Mouse (Mus musculus) hindbrain, embryonic 10.5 days (tissue): ENCODE measurements at regions not wholly inside any gene's neighbourhood (a gene's known extent, or its start where the extent isn't known, plus 50 kb on each side); places are given as distances from the start of the nearest gene placed in this dataset.

Experiments
- DNase-seq: peaks from one replicate; pipeline ENCODE4 v3.0.0-alpha.2; 2017; ENCODE audit warnings: low spot score
- H3K27ac ChIP-seq: fragments of 300-500 bp; sonication (generic); 2 replicates; pipeline ENCODE4 v1.5.1; 2016; ENCODE audit warnings: mild to moderate bottlenecking, moderate library complexity
- H3K27me3 ChIP-seq: fragments of 300-500 bp; sonication (generic); 2 replicates; pipeline ENCODE4 v1.6.1; 2016; ENCODE audit warnings: mild to moderate bottlenecking; ENCODE audit not compliant: poor library complexity, insufficient read depth, severe bottlenecking
- H3K36me3 ChIP-seq: fragments of 300-500 bp; sonication (generic); 2 replicates; pipeline ENCODE4 v1.6.1; 2016; ENCODE audit warnings: mild to moderate bottlenecking, moderate library complexity
- H3K4me1 ChIP-seq: fragments of 300-500 bp; sonication (generic); replicated peaks from 2 replicates; pipeline ENCODE4 v1.6.1; 2016; ENCODE audit warnings: mild to moderate bottlenecking
- H3K4me3 ChIP-seq: fragments of 300-500 bp; sonication (generic); 2 replicates; pipeline ENCODE4 v1.5.1; 2016; ENCODE audit warnings: mild to moderate bottlenecking, moderate library complexity
- H3K9me3 ChIP-seq: fragments of 300-500 bp; sonication (generic); 2 replicates; pipeline ENCODE4 v1.6.1; 2016; ENCODE audit warnings: mild to moderate bottlenecking, moderate library complexity
- WGBS: fragments of 180-500 bp; shearing (Covaris S2); methylation state at CpG from one replicate; pipeline ENCODE4 v1.1.7; 2016; 5-methylcytosine and 5-hydroxymethylcytosine counted together

DNA sequence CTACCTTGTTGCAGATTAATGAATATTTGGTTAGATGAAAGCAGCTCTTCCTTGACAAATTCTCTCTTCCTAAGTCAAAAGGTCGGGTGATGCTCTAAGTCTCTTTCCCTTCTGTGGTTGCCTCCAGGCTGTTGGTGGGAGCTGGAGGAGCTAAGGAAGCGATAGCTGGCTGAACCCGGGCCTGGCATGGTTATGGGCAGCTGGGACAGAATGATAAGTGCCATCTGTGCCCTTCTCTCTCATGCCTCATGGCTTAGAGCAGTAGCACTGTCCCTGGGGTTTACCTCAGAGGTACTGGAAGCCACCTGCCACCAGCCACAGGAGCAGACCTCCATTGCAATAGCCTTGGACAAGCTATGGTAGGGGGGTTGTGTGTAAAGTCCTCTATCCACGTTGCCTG is 228.8 kb upstream of the Gjb5 start:
- 0 out of 2 replicates have a peak, but pooled peaks cover under 1% of the 10 kb centered on the region for H3K4me1 ChIP-seq
- no peak for DNase-seq
- H3K27me3 ChIP-seq, result no peaks in the 10 kb centered on the region
- H3K36me3 ChIP-seq, result no peaks in the 10 kb centered on the region
- H3K9me3 ChIP-seq, result no peaks in the 10 kb centered on the region
- no peak overlapping the region for H3K4me3 ChIP-seq
- WGBS, result 76% methylated on average over 4 of the region's 4 CpGs
- H3K27ac ChIP-seq, result no peak overlapping the region

GRCm38 (mm10) chr4:127576521-127576920 is 218.5 kb upstream of the Gjb5 start:
- Histone ChIP-seq H3K9me3 (0 out of 2 replicates have a peak, but pooled peaks cover 5% of the 10 kb centered on the region), H3K4me3 (no peak overlapping the region), H3K4me1 (no peaks in the 10 kb centered on the region), H3K36me3 (no peaks in the 10 kb centered on the region), H3K27ac (no peak overlapping the region), H3K27me3 (no peaks in the 10 kb centered on the region)
- 93% methylated on average over 3 of the region's 3 CpGs for WGBS
- DNase-seq, result no peak

DNA sequence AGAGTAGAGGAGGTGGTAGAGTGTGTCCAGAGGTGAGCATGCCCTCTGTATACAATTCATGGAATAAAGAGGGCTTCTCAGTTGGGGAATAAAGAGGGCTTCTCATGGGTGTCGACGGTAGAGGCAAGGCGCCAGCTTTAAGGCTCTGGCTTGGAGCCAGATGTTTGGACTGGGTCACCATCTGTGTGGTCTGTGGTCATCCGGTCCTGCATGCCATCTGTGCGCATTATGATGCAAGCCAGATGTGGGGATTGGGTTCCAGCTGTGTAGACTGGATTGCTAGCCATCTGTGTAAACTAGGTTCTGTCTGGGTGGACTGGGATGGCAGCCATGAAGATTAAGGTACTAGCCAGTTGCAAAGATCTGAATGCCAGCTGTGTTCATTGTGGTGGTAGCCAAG is 204.6 kb upstream of the Gjb5 start:
- H3K9me3 ChIP-seq, result no peaks in the 10 kb centered on the region
- no peaks in the 10 kb centered on the region for H3K27me3 ChIP-seq
- 0 out of 2 replicates have a peak, but pooled peaks cover 4% of the 10 kb centered on the region for H3K4me1 ChIP-seq
- peak; percentile 8 for DNase-seq
- no peaks in the 10 kb centered on the region for H3K36me3 ChIP-seq
- H3K4me3 ChIP-seq, result no peak overlapping the region
- no peak overlapping the region for H3K27ac ChIP-seq
- 80% methylated on average over 5 of the region's 5 CpGs for WGBS

GRCm38 (mm10) chr4:127558572-127558971 is 200.6 kb upstream of the Gjb5 start:
- no peaks in the 10 kb centered on the region for H3K9me3 ChIP-seq
- 0 out of 2 replicates have a peak, but pooled peaks cover 4% of the 10 kb centered on the region for H3K4me1 ChIP-seq
- no peak overlapping the region for H3K27ac ChIP-seq
- H3K4me3 ChIP-seq, result no peak overlapping the region
- 65% methylated on average over 7 of the region's 7 CpGs for WGBS
- DNase-seq, result peak; percentile 18
- H3K27me3 ChIP-seq, result no peaks in the 10 kb centered on the region
- H3K36me3 ChIP-seq, result no peaks in the 10 kb centered on the region

GRCm38 (mm10) chr4:127552456-127553225 is 194.7 kb upstream of the Gjb5 start:
- no peak overlapping the region for H3K4me3 ChIP-seq
- H3K9me3 ChIP-seq, result no peaks in the 10 kb centered on the region
- no peaks in the 10 kb centered on the region; the same call in 1 of the 2 replicates for H3K4me1 ChIP-seq
- DNase-seq, result no peak
- 87% methylated on average over 12 of the region's 12 CpGs for WGBS
- H3K27ac ChIP-seq, result no peak overlapping the region
- no peaks in the 10 kb centered on the region for H3K36me3 ChIP-seq
- H3K27me3 ChIP-seq, result no peaks in the 10 kb centered on the region

DNA sequence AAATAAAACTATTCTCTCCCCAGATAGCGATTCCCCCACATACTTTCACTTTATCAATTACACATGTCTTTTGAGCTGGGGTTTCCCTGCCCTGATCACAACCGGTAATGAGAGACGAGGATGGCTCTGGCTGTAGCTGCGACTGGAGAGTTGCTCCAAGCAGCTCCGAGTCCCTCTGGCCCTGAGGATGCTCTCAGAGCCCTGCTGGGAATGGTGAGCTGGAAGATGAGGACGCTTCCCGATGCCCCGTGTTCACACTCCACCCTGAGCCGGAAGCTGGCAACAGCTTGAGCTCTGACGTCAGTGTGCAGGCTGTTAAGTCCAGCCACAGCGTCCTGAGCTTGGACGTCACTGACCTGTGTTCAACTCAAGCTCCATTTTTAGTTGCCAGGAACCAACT is 191.6 kb upstream of the Gjb5 start:
- Histone ChIP-seq H3K27ac (0 out of 2 replicates have a peak overlapping the region, but pooled peaks have one; percentile 41), H3K4me3 (no peak overlapping the region), H3K36me3 (no peaks in the 10 kb centered on the region), H3K27me3 (no peaks in the 10 kb centered on the region), H3K4me1 (no peaks in the 10 kb centered on the region; the same call in 1 of the 2 replicates), H3K9me3 (no peaks in the 10 kb centered on the region)
- WGBS, result 54% methylated on average over 12 of the region's 12 CpGs
- peak; percentile 25 for DNase-seq

- H3K27me3 ChIP-seq, result no peaks in the 10 kb centered on the region
- 68% methylated on average over 6 of the region's 6 CpGs for WGBS
- no peaks in the 10 kb centered on the region for H3K9me3 ChIP-seq
- DNase-seq, result peak; percentile 6
- H3K36me3 ChIP-seq, result no peaks in the 10 kb centered on the region
- H3K4me1 ChIP-seq, result no peaks in the 10 kb centered on the region; the same call in 1 of the 2 replicates
- H3K4me3 ChIP-seq, result no peak overlapping the region
- H3K27ac ChIP-seq, result 0 out of 2 replicates have a peak overlapping the region, but pooled peaks have one; percentile 41
Measured at GRCm38 (mm10) chr4:127549018-127549417, 191.0 kb upstream of the Gjb5 start.

GRCm38 (mm10) chr4:127545106-127545505 is 187.1 kb upstream of the Gjb5 start:
- no peaks in the 10 kb centered on the region for H3K36me3 ChIP-seq
- no peaks in the 10 kb centered on the region for H3K9me3 ChIP-seq
- no peaks in the 10 kb centered on the region; the same call in 1 of the 2 replicates for H3K4me1 ChIP-seq
- DNase-seq, result no peak
- 94% methylated on average over 6 of the region's 6 CpGs for WGBS
- H3K27me3 ChIP-seq, result no peaks in the 10 kb centered on the region
- no peak overlapping the region for H3K27ac ChIP-seq
- H3K4me3 ChIP-seq, result no peak overlapping the region

DNA sequence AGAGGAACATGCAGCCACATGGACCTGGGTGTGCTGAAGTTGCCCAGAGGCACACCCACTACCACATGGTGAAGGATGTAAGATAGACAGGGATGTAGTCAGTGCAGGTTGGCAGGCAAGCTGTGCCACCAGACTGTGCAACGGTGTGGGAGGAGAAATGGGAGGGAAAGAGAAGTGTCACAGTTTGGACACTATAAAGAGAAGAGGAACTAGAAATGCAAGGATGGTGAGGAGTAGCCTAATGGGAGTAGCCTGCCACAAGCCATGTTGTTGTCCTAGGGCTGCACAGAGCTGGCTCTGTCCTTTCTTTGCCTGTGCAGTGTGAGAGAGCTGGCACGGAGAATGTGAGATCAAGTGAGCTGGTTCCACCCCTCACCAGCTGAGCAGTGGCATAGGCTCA is 185.3 kb upstream of the Gjb5 start:
- H3K36me3 ChIP-seq, result no peaks in the 10 kb centered on the region
- no peak overlapping the region for H3K4me3 ChIP-seq
- no peaks in the 10 kb centered on the region for H3K27me3 ChIP-seq
- H3K27ac ChIP-seq, result no peak overlapping the region
- WGBS, result 87% methylated on average over 2 of the region's 2 CpGs
- no peaks in the 10 kb centered on the region for H3K9me3 ChIP-seq
- no peak for DNase-seq
- no peaks in the 10 kb centered on the region for H3K4me1 ChIP-seq

DNA sequence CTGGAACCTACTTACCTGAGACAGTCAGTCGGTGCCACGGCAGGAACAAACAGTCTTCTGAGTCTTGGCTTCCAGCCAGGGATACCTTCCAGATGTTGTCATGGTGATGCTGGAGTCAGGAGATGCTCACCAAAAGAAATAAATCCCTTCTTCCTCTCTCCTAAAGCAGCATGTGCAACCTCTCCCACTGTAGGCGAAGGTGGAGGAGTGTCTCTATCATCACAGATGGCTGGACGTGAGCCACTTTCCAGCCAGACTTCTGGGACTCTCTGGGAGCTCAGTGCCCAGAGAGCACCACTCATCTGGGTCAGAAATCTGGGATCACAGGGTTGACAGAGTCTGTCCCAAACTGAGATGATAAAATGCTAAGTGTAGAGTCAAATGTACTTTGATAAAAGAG is 184.8 kb upstream of the Gjb5 start:
- 89% methylated on average over 4 of the region's 4 CpGs for WGBS
- H3K4me3 ChIP-seq, result no peak overlapping the region
- DNase-seq, result no peak
- no peaks in the 10 kb centered on the region for H3K9me3 ChIP-seq
- no peaks in the 10 kb centered on the region for H3K4me1 ChIP-seq
- H3K36me3 ChIP-seq, result no peaks in the 10 kb centered on the region
- H3K27ac ChIP-seq, result no peak overlapping the region
- no peaks in the 10 kb centered on the region for H3K27me3 ChIP-seq

GRCm38 (mm10) chr4:127536952-127537351 is 179.0 kb upstream of the Gjb5 start:
- DNase-seq, result peak; percentile 17
- WGBS, result 48% methylated on average over 5 of the region's 5 CpGs
- H3K27me3 ChIP-seq, result no peaks in the 10 kb centered on the region
- H3K27ac ChIP-seq, result no peak overlapping the region
- no peak overlapping the region for H3K4me3 ChIP-seq
- H3K4me1 ChIP-seq, result no peaks in the 10 kb centered on the region
- H3K36me3 ChIP-seq, result no peaks in the 10 kb centered on the region
- no peaks in the 10 kb centered on the region for H3K9me3 ChIP-seq

DNA sequence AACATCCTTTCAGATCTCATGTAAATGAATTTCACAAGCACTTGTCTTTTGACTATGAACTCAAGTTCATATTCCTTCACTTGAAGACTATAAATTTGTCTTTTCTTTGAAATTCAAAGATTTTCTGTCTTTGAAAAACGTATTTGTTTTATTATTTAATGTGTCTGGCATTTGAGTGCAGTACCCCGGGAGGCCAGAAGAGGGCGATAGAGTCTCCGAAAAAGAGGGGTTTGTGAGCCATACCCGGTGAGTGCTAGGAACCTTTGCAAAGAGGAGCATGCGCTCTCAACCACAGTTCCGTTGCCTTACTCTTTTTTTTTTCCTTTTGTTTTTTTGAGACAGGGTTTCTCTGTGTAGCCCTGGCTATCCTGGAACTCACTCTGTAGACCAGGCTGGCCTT is 177.6 kb upstream of the Gjb5 start:
- no peaks in the 10 kb centered on the region for H3K36me3 ChIP-seq
- no peaks in the 10 kb centered on the region for H3K4me1 ChIP-seq
- no peak overlapping the region for H3K27ac ChIP-seq
- no peak for DNase-seq
- WGBS, result 79% methylated on average over 7 of the region's 7 CpGs
- no peaks in the 10 kb centered on the region for H3K27me3 ChIP-seq
- no peaks in the 10 kb centered on the region for H3K9me3 ChIP-seq
- H3K4me3 ChIP-seq, result no peak overlapping the region

DNA sequence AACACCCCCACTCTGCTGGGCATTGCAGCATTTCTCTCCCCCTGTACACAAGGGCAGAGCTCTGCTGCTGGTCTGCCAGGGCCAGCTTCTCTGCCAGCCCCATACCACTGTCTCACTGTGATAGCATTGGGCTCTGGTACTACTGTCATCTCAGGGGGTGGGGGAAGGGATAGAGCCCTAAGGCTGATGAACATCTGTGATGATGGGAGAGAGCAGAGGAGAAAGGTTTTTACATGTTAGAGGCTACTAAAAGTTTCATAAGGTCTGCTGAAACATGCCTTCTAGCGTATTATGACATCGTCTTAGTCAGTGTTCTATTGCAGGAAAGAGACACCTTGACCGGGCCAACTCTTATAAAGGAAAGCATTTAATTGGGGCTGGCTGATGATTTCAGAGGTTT is 176.4 kb upstream of the Gjb5 start:
- DNase-seq, result no peak
- Histone ChIP-seq H3K4me1 (no peaks in the 10 kb centered on the region), H3K9me3 (no peaks in the 10 kb centered on the region), H3K4me3 (no peak overlapping the region), H3K27me3 (no peaks in the 10 kb centered on the region), H3K27ac (no peak overlapping the region), H3K36me3 (no peaks in the 10 kb centered on the region)
- WGBS, result 96% methylated on average over 3 of the region's 3 CpGs
